11 mouse cellular contexts compared by ENCODE assay signal in the genomic region with DNA sequence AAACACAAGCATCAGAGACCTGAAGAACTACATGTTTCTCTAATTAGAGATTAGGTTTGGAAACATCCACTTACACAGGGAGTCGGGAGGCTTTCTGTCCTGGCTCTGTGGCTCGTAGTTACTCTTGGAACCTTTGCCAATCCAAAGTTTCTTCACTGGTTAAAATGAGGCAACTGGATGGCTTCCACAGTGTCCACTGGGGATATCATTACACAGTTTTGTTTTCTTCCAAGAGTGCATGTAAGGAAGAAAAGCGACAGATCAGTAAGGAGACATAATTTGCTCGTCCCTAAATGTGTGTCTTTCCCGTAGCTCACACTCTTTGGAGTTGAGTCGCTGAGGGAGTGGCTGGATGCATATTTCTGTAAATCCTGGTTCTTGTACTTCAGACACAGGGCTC.
A peak's percentile ranks its signal among the peaks of the same experiment; 100 is the strongest.
DNase-seq lines count a peak whose midpoint lies in the region; ATAC-seq and TF ChIP-seq lines count a peak whose summit lies in the region.
"Had no signal": no experiment of that assay in that cellular context is flagged by ENCODE, and none has a peak within 500 bp of the region (broad histone marks: within the 10 kb centered on the region; RNA-seq: fewer than 3 reads in every experiment).

No protein-coding gene starts in this region.

- H3K4me3 ChIP-seq in lung, embryonic 14.5 days (ENCODE audit: low read depth, low read length): no peak overlapping the region
- no peak overlapping the region for H3K4me3 ChIP-seq in lung, adult 2 months (replicated peaks; ENCODE audit: extremely low read depth, low read depth, low read length)
- no peak overlapping the region for H3K4me3 ChIP-seq in intestine, embryonic 16.5 days (ENCODE audit: low read length)
- no peak overlapping the region for H3K4me3 ChIP-seq in stomach, embryonic 14.5 days (ENCODE audit: low read depth, low read length)
- H3K4me3 ChIP-seq: limb, embryonic 12.5 days had no signal

- WGBS in lung, embryonic 14.5 days: 29% methylated on average over 6 of the region's 6 CpGs
- 29% methylated on average over 6 of the region's 6 CpGs for WGBS in lung, adult 2 months
- 51% methylated on average over 6 of the region's 6 CpGs for whole genome bisulfite sequencing in intestine, embryonic 16.5 days
- WGBS in stomach, embryonic 14.5 days: 47% methylated on average over 6 of the region's 6 CpGs

- peak overlapping the region; percentile 48 for H3K4me2 ChIP-seq in lung, embryonic 14.5 days
- H3K4me2 ChIP-seq in intestine, embryonic 16.5 days (ENCODE audit: low read depth, low read length): peak overlapping the region; percentile 15; the same call in 1 of the 2 replicates
- H3K4me2 ChIP-seq in stomach, embryonic 14.5 days (replicated peaks; ENCODE audit: low read depth, low read length): no peak overlapping the region

- no peaks in the 10 kb centered on the region for H3K36me3 ChIP-seq in lung, embryonic 14.5 days (ENCODE audit: insufficient read depth)
- H3K36me3 ChIP-seq in intestine, embryonic 16.5 days (ENCODE audit: control insufficient read depth, insufficient read depth, low read length): no peaks in the 10 kb centered on the region
- no peaks in the 10 kb centered on the region for H3K36me3 ChIP-seq in stomach, embryonic 14.5 days (ENCODE audit: control insufficient read depth, insufficient read depth, low read length)
- H3K36me3 ChIP-seq: limb, embryonic 12.5 days had no signal

- H3K27ac ChIP-seq in lung, embryonic 14.5 days (ENCODE audit: low read depth): peak overlapping the region; percentile 94
- H3K27ac ChIP-seq in intestine, embryonic 16.5 days (ENCODE audit: low read length): peak overlapping the region; percentile 56
- peak overlapping the region; percentile 82 for H3K27ac ChIP-seq in stomach, embryonic 14.5 days (ENCODE audit: low read length)

- no peak for TF ChIP-seq POLR2A in lung, adult 2 months (IDR thresholded peaks at IDR 0.05; ENCODE audit: borderline replicate concordance, extremely low read depth, low read depth, low read length)

- no peak overlapping the region for H3K9ac ChIP-seq in lung, embryonic 14.5 days
- H3K9ac ChIP-seq in intestine, embryonic 16.5 days (ENCODE audit: low read depth, low read length): no peak overlapping the region
- H3K9ac ChIP-seq in stomach, embryonic 14.5 days (replicated peaks; ENCODE audit: low read depth, low read length): no peak overlapping the region
- H3K9ac ChIP-seq: limb, embryonic 12.5 days had no signal

- H3K27me3 ChIP-seq in lung, embryonic 14.5 days (ENCODE audit: insufficient read depth, low read length): no peaks in the 10 kb centered on the region
- no peaks in the 10 kb centered on the region for H3K27me3 ChIP-seq in intestine, embryonic 16.5 days (replicated peaks; ENCODE audit: control insufficient read depth, insufficient read depth, low read length)
- H3K27me3 ChIP-seq in stomach, embryonic 14.5 days (ENCODE audit: control insufficient read depth, insufficient read depth, low read length): no peaks in the 10 kb centered on the region

- no peak for TF ChIP-seq CTCF in lung, embryonic 14.5 days (IDR thresholded peaks at IDR 0.05; ENCODE audit: low read depth)
- TF ChIP-seq CTCF in lung, adult 2 months (IDR thresholded peaks at IDR 0.05; ENCODE audit: insufficient read depth, low read length): no peak

- peak; percentile 44 for DNase-seq in lung, embryonic 14.5 days
- DNase-seq in lung, adult 2 months: no peak
- peak; percentile 56 to 58 for DNase-seq in gastrocnemius, adult 8-10 months (ENCODE audit: low spot score in 2 of 2)
- no peak for DNase-seq in thymus, postnatal 36 days
- no peak for DNase-seq in urinary bladder, adult 18-20 months (ENCODE audit: low spot score in 2 of 2)
- DNase-seq: cerebellum, postnatal 36 days; thymus, adult 2 months had no signal

- H3K9me3 ChIP-seq in lung, embryonic 14.5 days (ENCODE audit: low read depth, low read length): no peaks in the 10 kb centered on the region
- H3K9me3 ChIP-seq in intestine, embryonic 16.5 days (ENCODE audit: control insufficient read depth, low read length): no peaks in the 10 kb centered on the region
- no peaks in the 10 kb centered on the region for H3K9me3 ChIP-seq in stomach, embryonic 14.5 days (ENCODE audit: control insufficient read depth, low read depth, low read length)
- H3K9me3 ChIP-seq: limb, embryonic 12.5 days had no signal

- no peak for ATAC-seq in lung, embryonic 14.5 days (ENCODE audit: insufficient read depth)
- no peak; the same call in 1 of the 2 replicates for ATAC-seq in intestine, embryonic 16.5 days
- ATAC-seq in stomach, embryonic 14.5 days (ENCODE audit: insufficient number of reproducible peaks, insufficient read depth, low FRiP score, low read depth): no peak
- no peak for ATAC-seq in CD4-positive, CD25-positive, alpha-beta regulatory T cell, adult 4 months

- peaks cover 26% of the 10 kb centered on the region for H3K4me1 ChIP-seq in lung, embryonic 14.5 days (ENCODE audit: insufficient read depth)
- H3K4me1 ChIP-seq in lung, adult 2 months (ENCODE audit: control insufficient read depth, insufficient read depth, low read length): peaks cover 8% of the 10 kb centered on the region
- peaks cover 7% of the 10 kb centered on the region for H3K4me1 ChIP-seq in intestine, embryonic 16.5 days (ENCODE audit: control insufficient read depth, insufficient read depth, low read length)
- H3K4me1 ChIP-seq in stomach, embryonic 14.5 days (ENCODE audit: control insufficient read depth, insufficient read depth, low read length): 0 out of 2 replicates have a peak, but pooled peaks cover 14% of the 10 kb centered on the region

Comparison
In these comparisons a context has a peak if more than half of its experiments do, and no peak if none do; other contexts are left out.
1. DNase-seq: peak in lung, embryonic 14.5 days (single experiment) and gastrocnemius, adult 8-10 months (2 of 2); none in lung, adult 2 months (single experiment), thymus, postnatal 36 days (0 of 2) and urinary bladder, adult 18-20 months (0 of 2).
2. Peak in every context shown above with its lines, with median percentiles within 50 percentile points of each other: H3K27ac ChIP-seq.